Mouse (Mus musculus): Measurements from ENCODE around the gene Foxi3. TPM values are rescaled to one million over a fixed set of nuclear protein-coding genes. Genes with fewer than 3 reads are reported as not detected.
A peak's percentile ranks its signal among the peaks of the same experiment; 100 is the strongest.

Gene Foxi3
- not detected in 2 replicates for polyA plus RNA-seq (2016; fragmentation: Nextera tagmentation; extraction: Ambion mirVana)

GRCm38 (mm10) chr6:70956285-70956912, at the start of gene Foxi3:
Foxi3 (plus strand) TSS chr6:70956531.
- WGBS: 2% methylated on average over 64 of the region's 67 CpGs
- H3K4me3 ChIP-seq: peak within 1 kb of the TSS; percentile 55
- peaks cover 71% of the 10 kb centered on the region for H3K27me3 ChIP-seq (replicated peaks)
- H3K4me1 ChIP-seq (replicated peaks): peaks cover 13% of the 10 kb centered on the region
- H3K4me2 ChIP-seq: peak within 1 kb of the TSS; percentile 94
- no peak within 1 kb of the TSS for H3K27ac ChIP-seq (ENCODE audit: poor library complexity, severe bottlenecking)
- no peaks in the 10 kb centered on the region for H3K36me3 ChIP-seq
- H3K9me3 ChIP-seq (replicated peaks): no peaks in the 10 kb centered on the region
- H3K9ac ChIP-seq: peak within 1 kb of the TSS; percentile 30
- ATAC-seq (ENCODE audit: insufficient number of reproducible peaks, low FRiP score): peak; percentile 42; the same call in 1 of the 2 replicates

GRCm38 (mm10) chr6:70909572-70909971, 46.8 kb upstream of the Foxi3 start:
- no peak overlapping the region for H3K4me3 ChIP-seq
- H3K4me2 ChIP-seq: no peak overlapping the region
- H3K9me3 ChIP-seq (replicated peaks): no peaks in the 10 kb centered on the region
- peaks cover 16% of the 10 kb centered on the region for H3K36me3 ChIP-seq
- H3K4me1 ChIP-seq (replicated peaks): peaks cover 15% of the 10 kb centered on the region
- peaks cover 22% of the 10 kb centered on the region for H3K27me3 ChIP-seq (replicated peaks)
- no peak for ATAC-seq (ENCODE audit: insufficient number of reproducible peaks, low FRiP score)
- H3K9ac ChIP-seq: no peak overlapping the region
- WGBS: 81% methylated on average over 7 of the region's 7 CpGs
- H3K27ac ChIP-seq (ENCODE audit: poor library complexity, severe bottlenecking): no peak overlapping the region

GRCm38 (mm10) chr6:70910285-70910684, 46.0 kb upstream of the Foxi3 start:
- Histone ChIP-seq H3K4me1 (replicated peaks) (peaks cover 15% of the 10 kb centered on the region), H3K4me2 (no peak overlapping the region), H3K9me3 (replicated peaks) (no peaks in the 10 kb centered on the region), H3K27me3 (replicated peaks) (peaks cover 22% of the 10 kb centered on the region), H3K4me3 (no peak overlapping the region), H3K27ac (ENCODE audit: poor library complexity, severe bottlenecking) (no peak overlapping the region), H3K9ac (no peak overlapping the region), H3K36me3 (peaks cover 14% of the 10 kb centered on the region)
- ATAC-seq (ENCODE audit: insufficient number of reproducible peaks, low FRiP score): no peak
- 64% methylated on average over 4 of the region's 4 CpGs for WGBS

GRCm38 (mm10) chr6:70911668-70912395, 44.5 kb upstream of the Foxi3 start:
- Histone ChIP-seq H3K27me3 (replicated peaks) (peaks cover 22% of the 10 kb centered on the region), H3K27ac (ENCODE audit: poor library complexity, severe bottlenecking) (no peak overlapping the region), H3K4me1 (replicated peaks) (peaks cover 15% of the 10 kb centered on the region), H3K9ac (no peak overlapping the region), H3K4me3 (peak overlapping the region; percentile 23), H3K9me3 (replicated peaks) (no peaks in the 10 kb centered on the region), H3K36me3 (no peaks in the 10 kb centered on the region), H3K4me2 (peak overlapping the region; percentile 58)
- 10% methylated on average over 20 of the region's 20 CpGs for WGBS
- no peak for ATAC-seq (ENCODE audit: insufficient number of reproducible peaks, low FRiP score)

- no peak overlapping the region for H3K9ac ChIP-seq
- H3K36me3 ChIP-seq: no peaks in the 10 kb centered on the region
- no peak for ATAC-seq (ENCODE audit: insufficient number of reproducible peaks, low FRiP score)
- H3K4me1 ChIP-seq (replicated peaks): peaks cover 15% of the 10 kb centered on the region
- H3K4me3 ChIP-seq: no peak overlapping the region
- peaks cover 22% of the 10 kb centered on the region for H3K27me3 ChIP-seq (replicated peaks)
- WGBS: 54% methylated on average over 7 of the region's 7 CpGs
- H3K4me2 ChIP-seq: 0 out of 2 replicates have a peak overlapping the region, but pooled peaks have one; percentile 58
- no peaks in the 10 kb centered on the region for H3K9me3 ChIP-seq (replicated peaks)
- H3K27ac ChIP-seq (ENCODE audit: poor library complexity, severe bottlenecking): no peak overlapping the region
Observed at GRCm38 (mm10) chr6:70912396-70912765, 44.0 kb upstream of the Foxi3 start.

GRCm38 (mm10) chr6:70918827-70919226, 37.5 kb upstream of the Foxi3 start, which contains the start of gene Tex37:
Tex37 (minus strand) TSS chr6:70918927.
- no peaks in the 10 kb centered on the region for H3K9me3 ChIP-seq (replicated peaks)
- H3K27me3 ChIP-seq (replicated peaks): peaks cover 16% of the 10 kb centered on the region
- no peak within 1 kb of the TSS for H3K9ac ChIP-seq
- no peak within 1 kb of the TSS for H3K27ac ChIP-seq (ENCODE audit: poor library complexity, severe bottlenecking)
- no peaks in the 10 kb centered on the region for H3K36me3 ChIP-seq
- peaks cover 6% of the 10 kb centered on the region for H3K4me1 ChIP-seq (replicated peaks)
- no peak within 1 kb of the TSS for H3K4me2 ChIP-seq
- WGBS: 64% methylated on average over 3 of the region's 3 CpGs
- ATAC-seq (ENCODE audit: insufficient number of reproducible peaks, low FRiP score): no peak
- H3K4me3 ChIP-seq: no peak within 1 kb of the TSS

GRCm38 (mm10) chr6:70921274-70922074, 34.9 kb upstream of the Foxi3 start:
- Histone ChIP-seq H3K9me3 (replicated peaks) (no peaks in the 10 kb centered on the region), H3K4me1 (replicated peaks) (peaks cover 6% of the 10 kb centered on the region), H3K9ac (peak overlapping the region; percentile 28; the same call in 1 of the 2 replicates), H3K4me3 (peak overlapping the region; percentile 34; the same call in 1 of the 2 replicates), H3K36me3 (no peaks in the 10 kb centered on the region), H3K4me2 (peak overlapping the region; percentile 69), H3K27ac (ENCODE audit: poor library complexity, severe bottlenecking) (no peak overlapping the region), H3K27me3 (replicated peaks) (peaks cover 16% of the 10 kb centered on the region)
- WGBS: 7% methylated on average over 22 of the region's 22 CpGs
- no peak for ATAC-seq (ENCODE audit: insufficient number of reproducible peaks, low FRiP score)

- Histone ChIP-seq H3K4me2 (no peak overlapping the region), H3K4me3 (no peak overlapping the region), H3K36me3 (no peaks in the 10 kb centered on the region), H3K9ac (no peak overlapping the region), H3K4me1 (replicated peaks) (no peaks in the 10 kb centered on the region), H3K27me3 (replicated peaks) (no peaks in the 10 kb centered on the region), H3K27ac (ENCODE audit: poor library complexity, severe bottlenecking) (no peak overlapping the region), H3K9me3 (replicated peaks) (no peaks in the 10 kb centered on the region)
- no peak for ATAC-seq (ENCODE audit: insufficient number of reproducible peaks, low FRiP score)
- 73% methylated on average over 2 of the region's 2 CpGs for WGBS
Observed at GRCm38 (mm10) chr6:70931801-70932200, 24.5 kb upstream of the Foxi3 start.

GRCm38 (mm10) chr6:70953274-70953673, 3.1 kb upstream of the Foxi3 start:
- Histone ChIP-seq H3K9ac (no peak overlapping the region), H3K4me2 (no peak overlapping the region), H3K27ac (ENCODE audit: poor library complexity, severe bottlenecking) (no peak overlapping the region), H3K4me1 (replicated peaks) (peaks cover 13% of the 10 kb centered on the region), H3K36me3 (no peaks in the 10 kb centered on the region), H3K9me3 (replicated peaks) (no peaks in the 10 kb centered on the region), H3K27me3 (replicated peaks) (peaks cover 57% of the 10 kb centered on the region), H3K4me3 (no peak overlapping the region)
- ATAC-seq (ENCODE audit: insufficient number of reproducible peaks, low FRiP score): no peak
- 71% methylated on average over 7 of the region's 7 CpGs for WGBS

GRCm38 (mm10) chr6:70954040-70954439, 2.3 kb upstream of the Foxi3 start:
- Histone ChIP-seq H3K9ac (no peak overlapping the region), H3K4me1 (replicated peaks) (peaks cover 13% of the 10 kb centered on the region), H3K27ac (ENCODE audit: poor library complexity, severe bottlenecking) (no peak overlapping the region), H3K9me3 (replicated peaks) (no peaks in the 10 kb centered on the region), H3K36me3 (no peaks in the 10 kb centered on the region), H3K4me2 (no peak overlapping the region), H3K4me3 (no peak overlapping the region), H3K27me3 (replicated peaks) (peaks cover 60% of the 10 kb centered on the region)
- 10% methylated on average over 6 of the region's 6 CpGs for WGBS
- no peak for ATAC-seq (ENCODE audit: insufficient number of reproducible peaks, low FRiP score)

GRCm38 (mm10) chr6:70955291-70955800, 985 bp upstream of the Foxi3 start:
- Histone ChIP-seq H3K36me3 (no peaks in the 10 kb centered on the region), H3K27ac (ENCODE audit: poor library complexity, severe bottlenecking) (no peak overlapping the region), H3K4me1 (replicated peaks) (peaks cover 13% of the 10 kb centered on the region), H3K9ac (no peak overlapping the region), H3K9me3 (replicated peaks) (no peaks in the 10 kb centered on the region), H3K27me3 (replicated peaks) (peaks cover 71% of the 10 kb centered on the region), H3K4me3 (no peak overlapping the region), H3K4me2 (no peak overlapping the region)
- WGBS: 5% methylated on average over 14 of the region's 14 CpGs
- no peak for ATAC-seq (ENCODE audit: insufficient number of reproducible peaks, low FRiP score)
